Mouse (Mus musculus) ES-Bruce4 (cell line): ENCODE measurements around the gene Tfam. TPM values are rescaled to one million over a fixed set of nuclear protein-coding genes. Genes with fewer than 3 reads are reported as not detected.

Experiments used
- H3K27ac ChIP-seq: 2 replicates; pipeline ENCODE4 v1.5.1; 2012; ENCODE audit warnings: low read length, inconsistent platforms; ENCODE audit not compliant: insufficient read depth
- H3K27me3 ChIP-seq: 2 replicates; pipeline ENCODE4 v1.6.1; 2012; ENCODE audit warnings: mild to moderate bottlenecking, low read length, inconsistent platforms; ENCODE audit not compliant: control insufficient read depth, poor library complexity, insufficient read depth, severe bottlenecking
- H3K36me3 ChIP-seq: 2 replicates; pipeline ENCODE4 v1.6.1; 2012; ENCODE audit warnings: inconsistent platforms, mild to moderate bottlenecking, low read length, moderate library complexity; ENCODE audit not compliant: control insufficient read depth, poor library complexity, insufficient read depth, severe bottlenecking
- H3K4me1 ChIP-seq: one replicate; pipeline ENCODE4 v1.8.1; 2011; ENCODE audit warnings: low read length; ENCODE audit not compliant: control insufficient read depth, insufficient read depth
- H3K4me3 ChIP-seq: 2 replicates; pipeline ENCODE4 v1.5.1; 2011; ENCODE audit warnings: low read depth, mild to moderate bottlenecking, low read length
- H3K9ac ChIP-seq: 2 replicates; pipeline ENCODE4 v1.6.1; 2012; ENCODE audit warnings: low read depth, mild to moderate bottlenecking, inconsistent platforms; ENCODE audit not compliant: poor library complexity, severe bottlenecking
- H3K9me3 ChIP-seq: replicated peaks from 2 replicates; pipeline ENCODE4 v1.6.1; 2012; ENCODE audit warnings: mild to moderate bottlenecking, low read length, inconsistent platforms; ENCODE audit not compliant: control insufficient read depth, poor library complexity, insufficient read depth, severe bottlenecking
- CTCF ChIP-seq: IDR thresholded peaks from one replicate; pipeline ENCODE4 v1.8.1; 2011; ENCODE audit warnings: low read depth, low read length
- EP300 ChIP-seq: IDR thresholded peaks from 2 replicates; pipeline ENCODE4 v1.6.1; 2011; ENCODE audit warnings: low read depth, low read length; ENCODE audit not compliant: insufficient read depth
- POLR2A ChIP-seq: IDR thresholded peaks from one replicate; pipeline ENCODE4 v1.8.1; 2011; ENCODE audit warnings: low read length; ENCODE audit not compliant: insufficient read depth
- polyA plus RNA-seq: library from polyadenylated mRNA; stranded (reverse); fragments of >200 nt; gene quantifications from 2 replicates; pipeline ENCODE4 v1.2.4, GENCODE M21; 2011; ENCODE audit warnings: low read depth; ENCODE audit not compliant: missing spikeins, insufficient read depth, insufficient read length

The Tfam gene
- polyA plus RNA-seq, 1 experiment: 112 TPM

DNA sequence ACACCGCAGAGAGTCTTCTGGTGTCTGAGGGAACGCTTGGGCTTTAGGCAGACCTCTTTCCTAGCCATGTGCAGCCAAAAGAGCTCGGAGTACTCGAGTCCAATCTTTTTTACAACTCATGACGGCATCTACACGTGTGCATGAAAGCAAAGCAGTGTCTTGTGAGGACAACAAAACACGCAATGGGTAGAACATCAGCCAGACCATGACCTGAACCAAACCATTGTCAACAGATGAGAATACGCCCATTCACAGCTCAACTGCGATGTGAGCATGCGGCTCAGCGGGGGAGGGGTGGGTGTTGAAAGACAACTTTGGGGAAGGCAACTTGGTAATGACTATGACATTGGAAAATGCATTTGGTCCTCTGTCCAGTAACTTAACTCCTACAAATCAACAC is 29.4 kb upstream of the Tfam start:
- TF ChIP-seq CTCF: no peak
- no peak for TF ChIP-seq EP300
- TF ChIP-seq POLR2A: no peak
- no peaks in the 10 kb centered on the region for H3K36me3 ChIP-seq

DNA sequence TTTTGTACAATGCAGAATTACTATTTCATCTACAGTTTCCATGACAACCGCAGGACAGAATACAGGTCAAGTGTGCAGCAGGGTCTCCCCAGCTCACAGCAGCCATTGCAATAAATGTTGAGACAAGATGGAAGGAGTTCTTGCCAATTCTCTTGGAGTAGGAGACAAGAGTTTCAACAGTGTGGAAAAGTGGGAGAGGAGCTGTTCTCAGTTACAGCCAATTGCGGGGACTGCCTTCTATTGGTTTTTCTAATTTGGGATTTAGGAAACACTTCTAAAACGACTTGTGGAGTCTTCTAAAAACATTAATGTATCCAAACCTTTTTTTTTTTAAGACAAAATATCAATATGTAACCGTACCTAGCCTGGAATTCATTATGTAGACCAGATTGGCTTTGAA is 27.0 kb upstream of the Tfam start:
- no peaks in the 10 kb centered on the region for H3K4me1 ChIP-seq
- no peak overlapping the region for H3K4me3 ChIP-seq
- TF ChIP-seq CTCF (no peak), EP300 (no peak), POLR2A (no peak)
- no peak overlapping the region for H3K27ac ChIP-seq
- H3K27me3 ChIP-seq: no peaks in the 10 kb centered on the region
- no peak overlapping the region for H3K9ac ChIP-seq
- no peaks in the 10 kb centered on the region for H3K9me3 ChIP-seq
- no peaks in the 10 kb centered on the region for H3K36me3 ChIP-seq

More for the DNA sequence above, 29.4 kb upstream of the Tfam start:
- Histone ChIP-seq H3K4me1 (no peaks in the 10 kb centered on the region), H3K4me3 (no peak overlapping the region), H3K27me3 (no peaks in the 10 kb centered on the region), H3K9me3 (no peaks in the 10 kb centered on the region), H3K9ac (no peak overlapping the region), H3K27ac (no peak overlapping the region)

DNA sequence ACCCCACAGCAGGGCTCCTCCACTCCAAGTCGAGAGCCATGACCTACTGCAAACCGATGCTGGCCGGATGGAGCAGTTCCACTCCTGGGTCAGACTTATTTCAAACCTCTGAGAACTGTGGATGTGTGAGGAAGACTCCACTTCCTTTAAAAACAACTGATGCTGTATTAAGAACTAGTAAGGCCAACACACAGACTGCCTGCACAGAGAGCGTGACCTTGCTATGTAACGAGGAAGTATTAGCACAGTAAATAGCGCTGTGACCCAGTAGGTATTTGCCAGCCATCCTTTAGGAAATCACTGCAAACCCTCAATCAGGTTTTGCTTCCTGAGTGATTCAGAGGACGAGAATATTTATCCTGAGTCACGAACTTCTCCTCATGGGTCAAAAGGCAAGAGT is 23.6 kb upstream of the Tfam start:
- Histone ChIP-seq H3K4me1 (no peaks in the 10 kb centered on the region), H3K27ac (no peak overlapping the region), H3K27me3 (no peaks in the 10 kb centered on the region), H3K4me3 (no peak overlapping the region), H3K36me3 (no peaks in the 10 kb centered on the region), H3K9ac (no peak overlapping the region), H3K9me3 (no peaks in the 10 kb centered on the region)
- no peak for TF ChIP-seq EP300
- no peak for TF ChIP-seq POLR2A
- TF ChIP-seq CTCF: no peak

DNA sequence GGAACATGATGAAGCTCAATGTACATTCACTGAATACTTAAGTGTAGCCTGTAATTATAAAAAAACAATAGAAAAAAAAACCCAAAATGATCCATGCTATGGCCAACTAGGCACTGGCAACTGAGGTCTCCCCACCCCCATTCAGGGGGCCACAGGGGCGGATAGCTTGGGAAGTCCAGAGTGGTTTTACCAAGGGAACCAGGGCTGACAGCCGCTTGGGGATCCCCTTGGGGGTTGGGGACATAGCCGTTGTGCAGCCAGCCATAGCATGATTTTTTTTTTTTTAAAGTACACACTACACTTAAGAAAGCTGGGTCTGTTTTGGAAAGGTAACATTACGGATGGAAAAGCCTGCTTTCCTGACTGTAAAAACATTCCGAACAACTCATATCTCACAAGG is 20.9 kb upstream of the Tfam start:
- Histone ChIP-seq H3K27ac (no peak overlapping the region), H3K36me3 (peaks cover 8% of the 10 kb centered on the region; the same call in 1 of the 2 replicates), H3K9ac (no peak overlapping the region), H3K4me1 (no peaks in the 10 kb centered on the region), H3K27me3 (no peaks in the 10 kb centered on the region), H3K4me3 (no peak overlapping the region), H3K9me3 (no peaks in the 10 kb centered on the region)
- TF ChIP-seq CTCF (no peak), EP300 (no peak), POLR2A (no peak)

DNA sequence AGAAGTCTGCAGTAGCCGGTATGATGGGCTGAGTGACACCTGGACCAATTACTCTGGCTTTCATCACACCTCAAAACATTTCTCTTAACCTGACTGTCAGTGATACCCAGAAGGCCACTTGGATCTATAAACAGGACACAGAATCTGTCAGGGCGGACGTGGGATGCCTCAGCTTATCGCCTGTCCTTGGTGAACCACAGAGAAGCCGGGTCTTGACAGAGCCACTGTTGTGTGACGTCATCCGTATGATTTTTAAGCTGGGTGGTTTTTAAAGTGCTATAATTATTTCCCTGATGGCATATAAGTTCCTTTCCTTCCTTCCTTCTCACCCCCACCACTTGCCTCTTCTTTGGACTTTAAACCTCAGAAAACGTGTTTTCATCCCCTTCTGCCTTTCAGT is 20.4 kb upstream of the Tfam start:
- H3K4me1 ChIP-seq: no peaks in the 10 kb centered on the region
- no peaks in the 10 kb centered on the region for H3K27me3 ChIP-seq
- H3K4me3 ChIP-seq: no peak overlapping the region
- TF ChIP-seq POLR2A: no peak
- TF ChIP-seq EP300: no peak
- TF ChIP-seq CTCF: no peak
- no peak overlapping the region for H3K27ac ChIP-seq
- H3K9ac ChIP-seq: no peak overlapping the region
- H3K36me3 ChIP-seq: peaks cover 8% of the 10 kb centered on the region; the same call in 1 of the 2 replicates
- no peaks in the 10 kb centered on the region for H3K9me3 ChIP-seq

DNA sequence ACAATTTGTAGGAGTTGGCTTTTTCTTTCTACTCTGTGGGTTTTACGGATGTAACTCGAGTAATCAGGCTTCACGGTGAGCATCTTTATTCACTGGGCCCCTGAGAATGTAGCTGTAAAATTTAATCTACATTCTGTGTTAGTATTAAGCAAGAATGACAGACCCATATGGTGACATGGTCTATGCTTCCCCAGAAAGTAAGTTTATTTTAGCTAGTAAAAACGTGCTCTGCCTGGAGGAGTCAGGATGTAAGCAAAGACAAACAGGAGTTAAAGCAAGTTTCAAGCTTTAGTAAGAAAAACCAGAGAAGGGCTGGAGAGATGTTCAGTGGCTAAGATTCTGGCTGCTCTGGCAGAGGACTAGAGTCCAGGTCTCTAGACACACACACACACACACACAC is 15.1 kb upstream of the Tfam start:
- TF ChIP-seq EP300: no peak
- no peak for TF ChIP-seq POLR2A
- TF ChIP-seq CTCF: no peak
- H3K9me3 ChIP-seq: no peaks in the 10 kb centered on the region
- H3K4me3 ChIP-seq: no peak overlapping the region
- H3K36me3 ChIP-seq: peaks cover 8% of the 10 kb centered on the region; the same call in 1 of the 2 replicates
- no peak overlapping the region for H3K9ac ChIP-seq
- no peak overlapping the region for H3K27ac ChIP-seq
- no peaks in the 10 kb centered on the region for H3K27me3 ChIP-seq
- no peaks in the 10 kb centered on the region for H3K4me1 ChIP-seq
